Mouse (Mus musculus) neutrophil, adult 5-6 weeks (primary cell): ENCODE measurements around the gene Dlgap4. TPM values are rescaled to one million over a fixed set of nuclear protein-coding genes. Genes with fewer than 3 reads are reported as not detected.
"Not testable (repeated sequence)": the region's sequence is repeated elsewhere in the genome, so short reads cannot be mapped to it uniquely, and the experiment has no call there.

ENCODE experiments used
- ATAC-seq: fragments of 151-379, 151-347 bp; 2 replicates; pipeline ENCODE4 v1.8.0; 2017; ENCODE audit warnings: mild to moderate bottlenecking, moderate TSS enrichment; ENCODE audit not compliant: insufficient number of reproducible peaks, poor library complexity, low FRiP score, severe bottlenecking; ENCODE audit errors: extremely low read depth
- total RNA-seq: library from RNA; stranded (forward); fragments of 200-1000 nt; gene quantifications from 2 replicates; pipeline ENCODE4 v1.2.3, GENCODE M21; 2017

Dlgap4 gene
- total RNA-seq, 1 experiment from 2014 or later, result 90.3 TPM

DNA sequence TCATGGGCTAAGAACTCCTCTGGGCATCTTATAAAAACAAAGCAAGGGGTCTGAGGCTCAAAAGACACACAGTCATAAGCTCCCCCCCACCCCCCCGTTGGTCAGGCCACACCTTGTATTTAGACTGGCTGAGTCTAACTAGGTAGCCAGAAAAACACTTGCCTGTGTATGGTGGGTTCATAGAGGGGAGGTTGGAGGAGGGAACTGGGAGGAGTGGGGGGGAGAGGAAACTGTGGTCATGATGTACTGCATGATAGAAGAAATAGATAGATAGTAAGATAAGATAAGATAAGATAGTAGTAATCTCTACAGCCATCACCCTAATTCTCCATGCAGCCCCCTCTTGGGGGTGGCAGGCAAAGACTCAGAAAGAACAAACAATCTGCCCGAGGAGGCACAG lies 166.0 kb downstream of the Dlgap4 start:
- ATAC-seq, result no peak

DNA sequence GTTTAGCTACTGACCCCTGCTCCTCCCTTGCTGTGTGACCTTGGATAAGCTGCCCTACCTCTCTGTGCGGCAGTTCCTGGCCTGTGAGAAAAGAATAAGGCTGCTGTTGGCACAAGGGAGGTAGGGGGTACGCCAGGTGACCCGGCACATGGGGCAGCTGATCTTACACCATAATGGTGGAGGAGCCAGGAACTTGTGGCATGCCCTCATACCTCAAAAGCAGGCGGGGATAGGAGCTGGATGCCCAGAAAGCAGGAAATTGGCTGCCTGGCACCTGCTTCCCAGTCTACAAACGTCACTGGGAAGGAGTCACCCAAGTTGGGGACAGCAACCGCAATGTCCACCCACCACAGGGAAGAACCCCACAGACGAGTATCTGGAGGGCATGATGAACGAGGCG lies 166.6 kb downstream of the Dlgap4 start:
- no peak for ATAC-seq

DNA sequence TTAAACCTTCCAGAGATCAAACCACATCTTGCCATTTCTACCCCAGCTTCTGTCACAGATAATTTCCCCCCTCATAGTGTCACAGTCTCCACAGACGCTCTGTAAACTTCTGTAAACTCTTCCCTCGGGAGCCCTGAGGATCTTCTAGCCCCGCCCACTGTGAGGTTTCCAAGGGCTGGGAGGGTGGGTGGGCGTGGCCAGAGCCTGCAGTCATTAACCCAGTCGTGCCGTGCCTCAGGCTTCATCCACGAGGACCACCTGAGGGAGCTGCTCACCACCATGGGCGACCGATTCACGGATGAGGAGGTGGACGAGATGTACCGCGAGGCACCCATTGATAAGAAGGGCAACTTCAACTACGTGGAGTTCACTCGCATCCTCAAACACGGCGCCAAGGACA lies 167.2 kb downstream of the Dlgap4 start:
- ATAC-seq, result no peak

DNA sequence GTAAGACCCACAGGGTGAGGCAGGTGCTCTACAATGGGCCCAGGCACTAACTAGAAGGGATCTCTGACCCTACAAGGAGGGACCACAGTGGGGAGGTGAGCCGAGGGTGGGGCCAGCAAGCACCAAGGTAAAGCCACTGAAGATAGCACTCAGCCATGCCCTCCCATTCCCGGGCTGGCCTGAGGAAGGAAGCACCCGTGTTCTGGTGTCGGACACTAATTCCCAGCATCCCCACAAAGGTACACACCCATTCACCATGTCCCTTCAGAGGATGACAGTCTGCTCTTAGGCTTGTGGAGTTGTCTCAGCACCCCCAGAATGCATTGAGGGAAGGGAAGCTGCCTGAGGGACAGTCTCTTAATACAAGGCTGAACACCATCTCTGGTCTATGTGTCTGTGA lies 167.8 kb downstream of the Dlgap4 start:
- no peak for ATAC-seq

DNA sequence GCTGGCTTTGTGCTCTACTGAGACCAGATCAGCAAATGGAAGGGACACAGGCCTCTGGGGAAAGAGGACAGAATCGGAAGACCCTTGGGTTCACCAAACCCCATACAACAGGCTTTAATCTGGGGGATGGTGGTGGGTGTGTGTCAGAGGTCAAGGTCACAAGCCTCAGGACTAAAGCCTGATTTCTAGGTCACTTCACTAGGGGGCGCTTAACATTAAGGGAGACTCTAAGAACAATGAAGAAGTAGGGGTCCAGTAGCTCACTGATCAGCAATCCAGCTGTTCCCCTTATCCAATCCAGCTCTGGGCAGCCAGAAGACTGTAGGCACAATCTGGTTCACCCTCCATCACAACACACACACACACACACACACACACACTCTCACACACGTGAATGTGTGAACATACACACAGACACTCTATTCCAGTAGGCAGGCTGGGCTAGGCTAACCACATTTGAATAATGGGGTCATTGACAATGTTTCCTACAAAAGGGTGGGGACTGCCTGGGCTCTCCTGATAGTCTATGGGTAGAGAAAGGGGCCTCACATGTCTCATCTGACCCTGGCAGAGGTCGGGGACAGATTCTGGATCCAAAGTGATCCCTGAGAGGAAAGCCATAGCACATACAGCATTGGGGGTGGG lies 168.5 kb downstream of the Dlgap4 start:
- ATAC-seq, result no peak

DNA sequence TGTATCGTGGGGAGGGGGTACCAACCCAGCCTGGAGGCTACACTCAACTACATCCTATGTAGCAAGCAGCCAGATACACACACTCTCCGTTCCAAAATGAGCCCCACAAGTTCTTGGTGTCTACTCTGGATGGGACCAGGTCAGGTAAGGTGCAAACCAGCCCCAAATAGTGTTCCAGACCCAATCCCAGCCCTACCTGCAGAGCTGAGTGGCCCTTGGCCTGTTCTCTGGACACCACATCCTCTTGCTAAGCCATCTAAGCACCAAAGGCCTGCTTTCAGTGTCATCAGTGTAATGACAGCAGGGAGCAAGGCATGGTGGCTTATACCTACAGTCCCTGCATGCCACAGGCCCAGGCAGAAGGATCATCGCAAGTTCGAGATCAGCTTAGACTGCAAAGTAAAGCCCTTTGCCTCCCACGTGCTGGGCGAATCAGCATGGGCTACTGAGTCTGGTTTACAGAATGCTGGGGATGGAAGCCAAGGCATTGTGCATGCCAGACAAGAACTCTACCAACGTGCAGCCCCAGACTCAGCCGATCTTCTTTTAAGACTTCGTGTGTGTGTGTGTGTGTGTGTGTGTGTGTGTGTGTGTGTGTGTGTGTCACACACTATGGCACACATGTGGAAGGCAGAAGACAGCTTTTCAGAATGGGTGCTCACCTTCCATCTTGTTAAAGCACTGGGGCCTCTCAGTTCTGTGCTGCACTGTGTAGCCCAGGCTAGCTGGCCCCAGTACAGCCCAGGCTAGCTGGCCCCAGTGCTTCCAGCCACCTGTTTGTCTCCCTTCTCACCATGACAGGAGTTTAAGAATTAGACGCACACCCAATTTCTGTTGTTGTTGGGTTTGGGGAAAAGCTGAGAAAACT lies 169.2 kb downstream of the Dlgap4 start:
- no peak for ATAC-seq

DNA sequence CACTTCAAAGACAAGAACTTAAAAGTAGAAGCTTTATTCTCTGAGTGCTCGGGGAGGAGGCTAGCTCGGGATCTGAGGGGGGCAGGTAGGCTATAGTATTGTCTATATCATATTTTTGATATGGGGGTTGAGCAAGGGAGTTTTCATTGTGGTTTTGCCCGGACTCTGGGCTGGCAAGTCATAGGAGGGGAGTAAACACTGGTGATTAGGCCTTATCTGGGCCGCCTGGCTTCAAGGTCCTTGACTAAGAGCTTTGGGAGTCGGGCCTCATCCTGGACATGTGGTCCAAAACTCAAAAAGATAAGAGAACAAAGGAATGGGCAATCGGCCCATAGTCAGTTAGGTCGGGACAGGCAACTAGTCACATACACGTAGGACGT lies 169.8 kb downstream of the Dlgap4 start:
- ATAC-seq, result no peak

DNA sequence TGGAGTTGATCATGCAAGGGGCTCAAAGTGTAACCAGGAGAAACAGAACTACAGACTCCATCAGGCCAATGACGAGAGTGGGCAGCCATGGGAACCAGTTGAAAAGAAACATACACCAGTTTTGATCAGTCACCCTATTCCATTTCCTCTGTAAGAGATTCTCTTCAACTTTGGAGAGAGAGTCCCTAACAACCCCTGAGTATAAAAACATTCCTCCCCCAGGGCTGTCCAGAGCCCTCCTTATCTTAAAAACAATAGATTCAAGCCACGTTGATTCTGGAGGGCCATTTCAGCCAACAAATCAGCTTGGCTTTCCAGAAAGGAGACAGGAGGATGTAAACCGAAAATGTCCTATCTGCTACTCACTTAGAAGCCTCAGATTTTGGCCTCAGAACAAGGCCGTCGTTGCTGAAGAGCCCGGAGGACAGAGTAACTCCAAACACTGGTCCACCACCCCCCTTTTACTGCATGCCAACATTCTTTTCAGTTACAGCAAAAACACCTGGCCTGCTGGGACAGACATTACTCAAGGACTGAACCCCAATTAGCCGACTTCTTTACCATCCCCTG lies 170.6 kb downstream of the Dlgap4 start:
- ATAC-seq, result no peak

DNA sequence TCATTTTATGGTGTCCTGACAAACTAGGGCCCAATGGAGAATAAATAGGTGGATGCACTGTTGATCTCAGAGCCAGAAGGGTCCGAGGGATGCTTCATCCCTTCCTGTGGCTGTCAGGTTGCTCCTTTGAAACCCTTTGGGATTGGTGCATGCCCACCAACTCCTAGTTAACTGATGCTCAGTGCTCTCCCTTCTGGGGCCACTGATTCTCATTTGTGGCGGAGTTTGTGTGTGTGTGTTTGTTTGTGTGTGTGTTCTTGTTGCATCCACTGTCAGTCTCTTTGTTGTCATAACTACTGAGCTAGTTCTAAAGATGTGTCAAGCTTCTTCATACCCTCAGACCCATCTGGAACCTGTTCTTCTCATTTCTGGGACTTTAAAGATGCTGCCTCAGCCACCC lies 171.4 kb downstream of the Dlgap4 start:
- no peak for ATAC-seq

DNA sequence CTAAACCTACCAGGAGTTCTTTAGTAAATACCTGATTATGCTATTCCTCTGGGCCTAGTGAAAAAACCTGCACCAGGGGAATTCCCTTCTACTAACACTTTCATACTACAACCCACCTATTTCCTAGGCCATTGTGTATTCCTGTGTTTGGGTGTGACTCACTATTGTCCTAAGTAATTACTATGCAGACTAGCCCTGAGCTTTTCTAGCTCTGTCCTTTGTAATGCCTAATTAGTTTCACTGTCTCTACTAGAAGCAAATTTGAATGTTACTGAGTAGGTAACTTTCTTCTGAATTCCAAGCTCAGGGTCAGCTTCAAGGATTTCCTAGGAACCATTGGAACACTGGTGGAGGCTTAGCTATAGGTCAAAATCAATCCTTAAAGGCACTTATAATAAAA lies 172.9 kb downstream of the Dlgap4 start:
- ATAC-seq, result not testable (repeated sequence)

DNA sequence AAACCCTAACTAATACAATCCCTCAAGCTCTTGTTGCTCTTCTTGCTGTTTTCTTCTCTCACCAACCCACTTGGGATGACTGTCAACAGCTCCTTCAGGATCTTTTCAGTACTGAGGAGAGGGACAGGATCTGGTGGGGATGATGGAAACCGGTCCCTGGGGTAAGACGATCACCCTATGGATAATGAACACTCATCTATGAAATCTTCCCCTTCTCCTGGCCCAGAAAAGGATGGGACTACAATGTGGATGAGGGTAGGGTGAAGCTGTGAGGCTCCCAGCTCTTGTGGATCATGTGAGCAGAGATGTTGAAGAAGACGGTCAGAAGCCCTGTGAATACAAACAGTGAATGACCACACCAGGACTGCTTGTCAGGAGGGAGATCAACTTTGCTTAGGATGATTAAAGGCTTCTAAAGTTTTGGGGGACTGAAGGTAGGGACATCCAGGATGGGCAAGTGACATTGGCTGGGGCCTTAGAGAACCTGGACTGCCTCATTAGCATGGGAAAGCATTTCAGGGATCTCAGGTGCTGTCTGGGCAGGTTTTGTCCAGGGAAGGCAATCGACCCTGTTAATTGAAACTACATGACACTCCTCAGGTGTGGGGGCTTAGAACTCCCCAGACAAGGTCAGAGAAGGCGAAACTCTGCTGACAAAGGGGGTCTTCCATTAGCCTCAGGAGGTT lies 173.7 kb downstream of the Dlgap4 start:
- no peak for ATAC-seq

DNA sequence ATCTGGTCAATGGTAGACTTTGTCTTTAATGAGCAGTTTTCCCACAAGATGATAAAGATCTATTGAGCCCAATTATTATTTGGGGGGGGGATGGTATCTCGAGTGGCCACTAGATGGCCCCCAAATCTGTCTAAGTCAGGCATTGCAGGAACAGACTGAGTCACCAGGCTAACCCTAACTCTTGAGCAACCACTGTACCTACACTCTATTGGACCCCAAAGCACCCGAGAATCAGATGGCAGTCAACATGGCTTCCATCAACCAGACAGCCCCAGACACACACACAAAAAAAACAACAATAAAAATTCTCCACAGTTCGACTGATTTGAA lies 174.2 kb downstream of the Dlgap4 start:
- ATAC-seq, result peak; percentile 64; the same call in 1 of the 2 replicates

DNA sequence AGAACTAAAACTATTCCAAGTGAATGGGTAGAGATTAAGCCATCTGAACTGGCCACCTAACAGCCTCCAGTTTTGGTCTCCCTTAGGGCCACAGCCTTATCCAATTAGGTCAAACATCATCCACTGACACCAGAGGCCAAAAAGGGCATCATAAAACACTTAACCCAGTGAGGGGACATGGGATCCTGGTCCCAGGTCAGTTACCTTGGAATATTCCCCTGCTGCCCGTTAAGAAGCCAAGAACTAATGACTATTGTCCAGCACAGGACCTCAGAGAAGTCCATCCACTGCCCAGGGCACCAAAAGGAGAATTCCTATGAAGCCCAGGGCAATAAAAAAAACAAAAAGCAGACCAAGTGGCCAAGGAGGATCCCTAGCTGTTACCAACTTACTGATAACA lies 175.3 kb downstream of the Dlgap4 start:
- no peak for ATAC-seq

DNA sequence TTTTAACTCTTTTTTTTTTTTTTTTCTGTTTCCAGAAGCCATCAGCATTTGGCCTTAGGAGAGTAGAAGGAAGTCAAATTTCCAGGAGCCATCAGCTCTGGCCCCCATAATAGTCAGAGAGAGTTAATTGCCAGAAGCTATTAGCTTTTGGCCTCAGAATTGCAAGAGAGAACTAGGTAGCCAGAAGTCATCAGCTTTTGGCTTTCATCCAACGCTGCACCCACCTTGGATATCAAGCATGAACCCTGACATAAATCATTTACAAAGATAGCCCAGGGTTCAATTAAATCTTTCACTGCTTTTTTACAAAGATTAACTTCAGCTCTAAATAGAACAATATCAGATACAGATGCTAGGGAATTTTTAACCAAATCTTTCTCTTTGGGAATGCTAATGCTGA lies 185.0 kb downstream of the Dlgap4 start:
- ATAC-seq, result no peak

DNA sequence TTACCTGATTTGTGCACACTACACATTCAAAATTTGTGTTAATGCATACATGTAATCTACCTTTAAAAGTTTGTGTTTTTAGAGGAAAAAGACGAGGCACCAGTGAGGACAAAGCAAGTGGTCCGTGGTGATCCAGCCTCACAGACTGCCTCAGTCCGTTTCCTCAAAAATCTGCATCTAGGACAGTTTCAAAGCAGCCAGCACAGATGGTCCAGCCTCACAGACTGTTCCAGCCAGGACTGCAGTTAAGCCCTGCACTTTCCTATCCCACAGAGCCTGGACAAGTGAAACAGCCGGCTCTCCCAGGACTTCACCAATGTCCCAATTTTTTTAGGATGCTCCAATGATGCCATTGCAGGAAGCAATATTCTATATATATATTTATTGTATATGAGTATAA lies 187.5 kb downstream of the Dlgap4 start:
- ATAC-seq, result no peak

DNA sequence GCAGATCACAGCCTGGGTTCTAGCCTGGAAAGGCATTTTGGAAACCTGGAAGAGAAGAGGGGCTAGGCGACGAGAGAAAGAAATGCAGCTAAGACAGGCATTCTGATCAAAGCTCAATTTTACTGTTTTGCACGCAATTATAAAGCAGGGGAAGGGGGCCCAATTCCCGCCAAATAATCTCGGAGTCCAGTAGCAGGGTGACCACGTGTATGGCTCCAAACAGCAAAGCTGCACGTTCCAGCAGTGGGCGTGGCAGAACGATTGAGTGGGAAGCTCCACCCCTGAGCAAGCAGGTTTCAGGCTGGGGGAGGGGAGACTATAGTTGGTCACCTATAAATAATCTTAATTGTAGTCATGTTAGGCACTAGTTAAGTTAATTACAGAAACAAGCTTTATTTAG lies 188.6 kb downstream of the Dlgap4 start:
- ATAC-seq, result not testable (repeated sequence)

DNA sequence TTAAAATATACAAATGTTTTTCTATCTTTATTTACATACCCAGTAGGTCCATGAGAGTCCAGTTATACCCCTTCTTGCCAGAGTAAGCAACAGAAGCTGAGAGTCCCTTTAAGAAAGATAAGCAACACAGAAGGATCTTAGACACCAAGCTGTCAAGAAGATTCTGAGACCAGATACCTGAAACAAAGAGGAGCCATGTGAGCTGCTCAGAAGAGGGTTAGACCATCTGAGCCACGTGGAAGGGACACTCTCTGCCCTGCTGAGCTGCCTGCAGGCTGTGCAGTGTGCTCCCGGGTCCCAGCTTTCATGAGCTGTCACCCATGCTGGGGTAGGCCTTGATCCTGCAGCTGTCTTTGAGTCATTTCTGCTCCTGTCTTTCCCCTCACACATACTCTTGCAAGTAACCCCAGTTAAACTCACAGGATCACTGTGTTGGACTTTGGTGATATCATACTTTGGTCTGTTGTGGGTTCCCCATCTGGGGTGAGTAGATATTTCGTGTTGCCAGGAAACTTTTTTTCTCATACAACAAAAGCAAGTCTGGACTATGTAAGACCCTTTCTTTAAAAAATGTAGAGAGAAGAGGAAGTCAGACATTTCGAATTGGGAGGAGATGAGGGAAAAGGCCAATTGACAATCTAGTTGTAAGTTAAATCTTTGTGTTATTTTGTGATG lies 190.3 kb downstream of the Dlgap4 start:
- no peak for ATAC-seq

DNA sequence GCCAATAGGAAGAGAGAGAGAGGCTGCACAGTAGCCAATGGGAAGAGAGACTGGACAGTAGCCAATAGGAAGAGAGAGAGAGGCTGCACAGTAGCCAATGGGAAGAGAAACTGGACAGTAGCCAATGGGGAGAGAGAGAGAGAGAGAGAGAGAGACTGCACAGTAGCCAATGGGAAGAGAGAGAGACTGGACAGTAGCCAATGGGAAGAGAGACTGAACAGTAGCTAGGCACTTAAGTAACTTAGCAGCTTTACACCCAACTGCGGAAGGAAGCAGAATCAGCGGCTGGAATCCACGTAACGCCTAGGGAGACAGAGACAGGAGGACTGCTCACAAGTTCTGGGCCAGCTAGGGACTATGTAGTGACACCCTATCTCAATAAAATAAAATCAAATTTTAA lies 191.1 kb downstream of the Dlgap4 start:
- ATAC-seq, result no peak

DNA sequence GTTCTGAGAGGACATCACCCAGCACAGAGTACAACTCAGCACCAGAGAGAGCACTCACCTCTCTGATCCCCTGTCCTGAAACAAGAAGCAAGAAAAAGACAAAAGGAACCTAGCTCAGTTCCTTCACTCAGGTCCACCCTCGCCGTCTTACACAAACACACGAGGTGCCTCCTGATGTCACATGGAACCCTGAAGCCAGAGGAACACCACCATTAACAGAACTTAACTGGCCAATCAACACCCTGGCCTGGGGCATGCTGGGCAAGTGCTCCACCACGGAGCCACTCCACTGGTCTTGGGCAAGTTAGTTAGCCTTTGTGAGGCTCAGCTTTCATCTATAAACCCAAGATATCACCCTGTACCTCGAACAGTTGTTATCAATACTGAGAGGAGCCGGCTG lies 193.4 kb downstream of the Dlgap4 start:
- ATAC-seq, result no peak
